ENCODE assay signal across 26 mouse cellular contexts in the genomic region with DNA sequence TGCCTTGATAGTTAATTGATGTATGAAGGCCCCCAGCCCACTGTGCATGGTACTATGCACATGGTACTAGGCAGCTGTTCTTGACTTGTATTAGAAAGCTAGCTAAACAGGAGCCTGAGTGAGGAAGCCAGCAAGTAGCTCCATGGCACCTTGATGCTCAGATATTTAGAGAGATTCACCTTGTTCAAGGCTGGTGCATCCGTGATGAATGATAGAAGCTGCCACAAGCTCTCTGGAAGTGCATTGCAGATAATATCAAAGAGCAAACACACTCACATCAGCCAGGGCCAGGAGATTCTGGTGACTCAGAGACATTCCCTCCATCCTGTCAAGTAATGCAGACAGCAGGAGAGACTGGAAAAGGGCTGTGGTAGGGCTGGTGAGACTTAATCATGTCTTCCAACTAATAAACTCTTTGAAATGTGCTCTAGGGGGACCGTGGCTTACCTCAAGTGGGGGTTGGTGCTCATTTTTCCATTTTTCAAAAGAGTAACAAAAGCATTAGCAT.
A peak's percentile ranks its signal among the peaks of the same experiment; 100 is the strongest.
DNase-seq lines count a peak whose midpoint lies in the region; ATAC-seq and TF ChIP-seq lines count a peak whose summit lies in the region.
"Had no signal": no experiment of that assay in that cellular context is flagged by ENCODE, and none has a peak within 500 bp of the region (broad histone marks: within the 10 kb centered on the region; RNA-seq: fewer than 3 reads in every experiment).

No protein-coding gene starts in this region.

- H3K79me2 ChIP-seq in myocyte (ENCODE audit: control insufficient read depth, insufficient read depth), result no peaks in the 10 kb centered on the region

- no peak for ATAC-seq in hindbrain, embryonic 14.5 days (ENCODE audit: low FRiP score)
- ATAC-seq in midbrain, embryonic 11.5 days (ENCODE audit: low FRiP score), result no peak
- ATAC-seq: forebrain, embryonic 16.5 days; hindbrain, postnatal 0 days; intestine, embryonic 16.5 days had no signal

- peak overlapping the region; percentile 50; the same call in 1 of the 2 replicates for H3K27ac ChIP-seq in gastrocnemius, adult 2 months
- H3K27ac ChIP-seq in hindbrain, embryonic 10.5 days, result peak overlapping the region; percentile 45
- no peak overlapping the region for H3K27ac ChIP-seq in hindbrain, embryonic 14.5 days
- no peak overlapping the region for H3K27ac ChIP-seq in midbrain, embryonic 11.5 days (ENCODE audit: low read depth, low read length)
- H3K27ac ChIP-seq in midbrain, embryonic 10.5 days (replicated peaks), result no peak overlapping the region
- no peak overlapping the region for H3K27ac ChIP-seq in thymus, adult 2 months (ENCODE audit: control insufficient read depth, insufficient read depth, low read length)
- H3K27ac ChIP-seq: heart, embryonic 10.5 days; hindbrain, postnatal 0 days; left cerebral cortex, adult 2 months; liver, embryonic 14.5 days; neural tube, embryonic 13.5 days had no signal

- H3K36me3 ChIP-seq in hindbrain, embryonic 10.5 days, result no peaks in the 10 kb centered on the region
- H3K36me3 ChIP-seq in hindbrain, embryonic 14.5 days (replicated peaks; ENCODE audit: control insufficient read depth, insufficient read depth), result no peaks in the 10 kb centered on the region
- no peaks in the 10 kb centered on the region for H3K36me3 ChIP-seq in midbrain, embryonic 11.5 days (ENCODE audit: control insufficient read depth, insufficient read depth, low read length)
- no peaks in the 10 kb centered on the region for H3K36me3 ChIP-seq in midbrain, embryonic 10.5 days
- no peaks in the 10 kb centered on the region for H3K36me3 ChIP-seq in myocyte (ENCODE audit: control insufficient read depth, insufficient read depth)
- H3K36me3 ChIP-seq in thymus, adult 2 months (ENCODE audit: control insufficient read depth, insufficient read depth, low read length), result no peaks in the 10 kb centered on the region
- H3K36me3 ChIP-seq: heart, embryonic 10.5 days; limb, embryonic 15.5 days; neural tube, embryonic 13.5 days had no signal

- H3K4me1 ChIP-seq in hindbrain, embryonic 10.5 days (replicated peaks), result peaks cover 22% of the 10 kb centered on the region
- H3K4me1 ChIP-seq in hindbrain, embryonic 14.5 days (replicated peaks; ENCODE audit: control insufficient read depth, insufficient read depth, low read length), result 0 out of 2 replicates have a peak, but pooled peaks cover 6% of the 10 kb centered on the region
- peaks cover 10% of the 10 kb centered on the region for H3K4me1 ChIP-seq in midbrain, embryonic 11.5 days (ENCODE audit: control insufficient read depth, insufficient read depth, low read length)
- H3K4me1 ChIP-seq in midbrain, embryonic 10.5 days, result peaks cover 26% of the 10 kb centered on the region
- no peaks in the 10 kb centered on the region for H3K4me1 ChIP-seq in thymus, adult 2 months (replicated peaks; ENCODE audit: control insufficient read depth, insufficient read depth, low read length)

- H3K9me3 ChIP-seq in hindbrain, embryonic 10.5 days, result no peaks in the 10 kb centered on the region
- no peaks in the 10 kb centered on the region for H3K9me3 ChIP-seq in hindbrain, embryonic 14.5 days (ENCODE audit: control insufficient read depth, low read length)
- no peaks in the 10 kb centered on the region for H3K9me3 ChIP-seq in midbrain, embryonic 11.5 days (ENCODE audit: control insufficient read depth, low read length)
- H3K9me3 ChIP-seq in midbrain, embryonic 10.5 days (replicated peaks), result no peaks in the 10 kb centered on the region
- H3K9me3 ChIP-seq: heart, embryonic 10.5 days; limb, embryonic 15.5 days; neural tube, embryonic 13.5 days had no signal

- 69% methylated on average over 2 of the region's 2 CpGs for WGBS in hindbrain, embryonic 10.5 days
- WGBS in hindbrain, embryonic 14.5 days, result 62% methylated on average over 2 of the region's 2 CpGs
- WGBS in midbrain, embryonic 11.5 days, result 48% methylated on average over 2 of the region's 2 CpGs
- WGBS in midbrain, embryonic 10.5 days, result 63% methylated on average over 2 of the region's 2 CpGs
- WGBS in thymus, adult 2 months, result 46% methylated on average over 2 of the region's 2 CpGs

- intact Hi-C loops in gastrocnemius, adult 2 months (cut with DNase I), result no loop called here

- no peak for TF ChIP-seq POLR2A in myocyte (IDR thresholded peaks at IDR 0.05; ENCODE audit: insufficient read length, low read depth)
- TF ChIP-seq POLR2A in thymus, adult 2 months (IDR thresholded peaks at IDR 0.05; ENCODE audit: control insufficient read depth, extremely low read depth, insufficient read depth, low read length, poor library complexity), result no peak

- DNase-seq in gastrocnemius, adult 2 months, result no peak
- DNase-seq in gastrocnemius, postnatal 4 days (ENCODE audit: low spot score in 2 of 2), result no peak
- DNase-seq in hindbrain, embryonic 10.5 days (ENCODE audit: low spot score), result no peak
- no peak for DNase-seq in hindbrain, embryonic 14.5 days (ENCODE audit: low spot score)
- DNase-seq in midbrain, embryonic 11.5 days (ENCODE audit: low spot score, missing footprints), result peak; percentile 81
- DNase-seq in midbrain, embryonic 10.5 days (ENCODE audit: low spot score), result no peak
- DNase-seq in thymus, adult 2 months, result no peak
- DNase-seq: cerebellum, adult 2 months; cerebellum, postnatal 25 days; gastrocnemius, postnatal 14 days; layer of hippocampus, adult 9-11 months; lung, embryonic 14.5 days; midbrain, embryonic 14.5 days; retina, postnatal 1 day; right cerebral cortex, postnatal 25 days; spleen, adult 18-20 months; thymus, postnatal 14 days had no signal

- H3K27me3 ChIP-seq in hindbrain, embryonic 10.5 days (ENCODE audit: insufficient read depth, poor library complexity, severe bottlenecking), result no peaks in the 10 kb centered on the region
- H3K27me3 ChIP-seq in hindbrain, embryonic 14.5 days (ENCODE audit: control insufficient read depth, insufficient read depth, low read length), result no peaks in the 10 kb centered on the region
- no peaks in the 10 kb centered on the region for H3K27me3 ChIP-seq in midbrain, embryonic 11.5 days (ENCODE audit: control insufficient read depth, insufficient read depth, low read length)
- no peaks in the 10 kb centered on the region for H3K27me3 ChIP-seq in midbrain, embryonic 10.5 days (ENCODE audit: low read depth, poor library complexity, severe bottlenecking)
- H3K27me3 ChIP-seq in myocyte (ENCODE audit: control insufficient read depth, insufficient read depth, insufficient read length), result no peaks in the 10 kb centered on the region
- H3K27me3 ChIP-seq in thymus, adult 2 months (ENCODE audit: control insufficient read depth, insufficient read depth, low read length), result no peaks in the 10 kb centered on the region
- H3K27me3 ChIP-seq: limb, embryonic 15.5 days; neural tube, embryonic 13.5 days had no signal

- TF ChIP-seq CTCF in gastrocnemius, adult 2 months (IDR thresholded peaks at IDR 0.05), result no peak
- TF ChIP-seq CTCF in thymus, adult 2 months (IDR thresholded peaks at IDR 0.05; ENCODE audit: borderline replicate concordance, control insufficient read depth, extremely low read depth, insufficient read depth, low read length, poor library complexity), result no peak

- no peak overlapping the region for H3K4me2 ChIP-seq in hindbrain, embryonic 14.5 days (replicated peaks)
- no peak overlapping the region for H3K4me2 ChIP-seq in midbrain, embryonic 11.5 days
- peak overlapping the region; percentile 10 for H3K4me2 ChIP-seq in myocyte (ENCODE audit: low read depth)
- H3K4me2 ChIP-seq: limb, embryonic 15.5 days; lung, embryonic 14.5 days; neural tube, embryonic 13.5 days had no signal

- H3K9ac ChIP-seq in hindbrain, embryonic 14.5 days, result no peak overlapping the region
- H3K9ac ChIP-seq in midbrain, embryonic 11.5 days (ENCODE audit: low read length), result no peak overlapping the region
- H3K9ac ChIP-seq: limb, embryonic 15.5 days; liver, embryonic 14.5 days; lung, embryonic 14.5 days; neural tube, embryonic 13.5 days had no signal

- no peak overlapping the region for H3K4me3 ChIP-seq in gastrocnemius, adult 2 months
- no peak overlapping the region for H3K4me3 ChIP-seq in hindbrain, embryonic 10.5 days
- no peak overlapping the region for H3K4me3 ChIP-seq in hindbrain, embryonic 14.5 days (replicated peaks; ENCODE audit: low read length)
- H3K4me3 ChIP-seq in midbrain, embryonic 11.5 days (ENCODE audit: low read depth, low read length), result no peak overlapping the region
- no peak overlapping the region for H3K4me3 ChIP-seq in midbrain, embryonic 10.5 days
- H3K4me3 ChIP-seq in myocyte, result no peak overlapping the region
- H3K4me3 ChIP-seq in thymus, adult 2 months (ENCODE audit: control insufficient read depth, insufficient read depth, low read length), result no peak overlapping the region
- H3K4me3 ChIP-seq: heart, embryonic 10.5 days; left cerebral cortex, adult 2 months; limb, embryonic 15.5 days; neural tube, embryonic 13.5 days had no signal

- H3ac ChIP-seq in myocyte (ENCODE audit: control insufficient read depth, insufficient read length), result no peak overlapping the region

TF ChIP-seq in myocyte, 11 proteins besides CTCF, POLR2A, EP300 and RAD21:
- TF ChIP-seq TCF12 (IDR thresholded peaks at IDR 0.05; ENCODE audit: insufficient read depth, poor library complexity, severe bottlenecking) (no peak), MYOG (IDR thresholded peaks at IDR 0.05; ENCODE audit: control insufficient read depth in 1 of 3, insufficient read depth in 1 of 3, insufficient read length in 2 of 3, low read depth in 2 of 3) (no peak), TCF3 (IDR thresholded peaks at IDR 0.05; ENCODE audit: insufficient read length, low read depth) (no peak), REST (IDR thresholded peaks at IDR 0.05; ENCODE audit: insufficient read depth, insufficient read length) (no peak), E2F4 (IDR thresholded peaks at IDR 0.05; ENCODE audit: insufficient read depth) (no peak), USF1 (IDR thresholded peaks at IDR 0.05; ENCODE audit: low read depth) (no peak), CEBPB (IDR thresholded peaks at IDR 0.05; ENCODE audit: insufficient read depth, poor library complexity, severe bottlenecking) (no peak), MAX (IDR thresholded peaks at IDR 0.05; ENCODE audit: low read depth) (no peak), POLR2AphosphoS2 (IDR thresholded peaks at IDR 0.05; ENCODE audit: insufficient read length, low read depth) (no peak), MYOD1 (IDR thresholded peaks at IDR 0.05; ENCODE audit: control insufficient read depth in 1 of 3, insufficient read length in 2 of 3, low read depth in 2 of 3) (no peak), SRF (IDR thresholded peaks at IDR 0.05; ENCODE audit: control insufficient read depth, insufficient read length, low read depth) (no peak)

Comparison
In these comparisons a context has a peak if more than half of its experiments do, and no peak if none do; other contexts are left out.
1. H3K27ac ChIP-seq: peak in gastrocnemius, adult 2 months (single experiment) and hindbrain, embryonic 10.5 days (single experiment); none in hindbrain, embryonic 14.5 days (single experiment), midbrain, embryonic 11.5 days (single experiment), midbrain, embryonic 10.5 days (single experiment) and thymus, adult 2 months (single experiment).